Mouse (Mus musculus): Measurements from ENCODE around the gene Thbd. TPM values are rescaled to one million over a fixed set of nuclear protein-coding genes. Genes with fewer than 3 reads are reported as not detected.

Thbd gene
- polyA plus RNA-seq, 2 experiments from 2014 or later, result 0.08 TPM; not detected in 1

- no peak for ATAC-seq
Observed at GRCm38 (mm10) chr2:148421706-148422105, 13.7 kb upstream of the Thbd start.

DNA sequence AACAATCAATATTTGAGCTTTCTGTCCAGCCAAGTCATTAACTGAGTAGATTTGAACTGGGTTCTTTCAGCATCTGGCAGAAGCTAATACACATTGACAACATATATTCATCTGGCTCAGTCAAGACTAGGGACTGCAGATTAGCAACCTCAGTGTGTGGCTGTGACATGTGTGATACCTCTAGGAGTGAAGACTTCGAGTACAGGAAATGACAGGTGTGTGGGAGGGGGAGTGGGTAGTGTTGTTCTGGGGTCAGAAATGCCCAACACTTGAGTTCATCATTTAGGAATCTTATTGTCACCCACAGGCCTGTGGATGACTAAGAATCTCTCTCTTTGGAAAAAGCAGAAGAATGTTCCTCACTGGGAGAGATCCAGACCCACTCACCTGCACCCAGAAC, 13.1 kb upstream of the Thbd start:
- ATAC-seq, result no peak

- ATAC-seq, result no peak
Observed at GRCm38 (mm10) chr2:148419776-148420175, 11.8 kb upstream of the Thbd start.

- ATAC-seq, result no peak
Observed at GRCm38 (mm10) chr2:148419151-148419550, 11.2 kb upstream of the Thbd start.

DNA sequence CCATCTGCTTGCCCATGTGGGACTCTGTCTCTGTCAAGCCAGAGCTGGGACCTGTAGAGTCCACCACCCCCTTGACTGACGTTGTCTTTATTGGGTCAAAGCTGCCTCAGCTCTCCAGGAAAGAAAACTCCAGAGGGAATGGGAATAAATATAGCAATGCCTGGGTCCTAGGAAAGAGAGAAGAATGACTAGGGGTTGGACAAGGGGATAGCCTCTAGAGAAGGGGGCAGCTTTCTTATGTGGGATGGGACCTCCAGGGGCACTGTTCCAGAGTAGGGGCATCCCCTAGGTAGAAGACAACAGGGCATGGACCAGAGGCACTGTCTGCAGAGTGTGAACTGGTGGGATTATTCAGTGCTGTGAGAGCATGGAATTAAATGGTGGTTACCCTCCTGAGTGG, 1.8 kb upstream of the Thbd start:
- ATAC-seq, result no peak

- ATAC-seq, result no peak
Observed at GRCm38 (mm10) chr2:148409141-148409540, 1.2 kb upstream of the Thbd start.

DNA sequence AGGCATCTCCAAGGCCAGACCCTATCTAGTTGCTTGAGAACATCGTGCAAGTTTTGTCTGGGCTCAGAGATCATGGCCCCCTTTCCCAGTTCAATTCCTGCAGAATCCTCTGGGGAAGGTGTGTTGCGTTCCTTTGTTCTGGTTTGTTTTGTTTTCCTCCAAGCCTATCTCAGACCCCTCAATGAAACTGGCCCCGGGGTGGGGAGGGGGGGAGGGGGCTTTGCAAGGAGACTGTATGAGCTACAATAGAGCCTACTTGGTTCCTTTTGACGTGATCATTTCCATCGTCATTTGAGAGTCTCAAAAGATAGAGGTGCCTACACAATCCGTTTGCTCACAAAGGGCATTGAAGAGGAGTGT, 753 bp upstream of the Thbd start:
- no peak for ATAC-seq

DNA sequence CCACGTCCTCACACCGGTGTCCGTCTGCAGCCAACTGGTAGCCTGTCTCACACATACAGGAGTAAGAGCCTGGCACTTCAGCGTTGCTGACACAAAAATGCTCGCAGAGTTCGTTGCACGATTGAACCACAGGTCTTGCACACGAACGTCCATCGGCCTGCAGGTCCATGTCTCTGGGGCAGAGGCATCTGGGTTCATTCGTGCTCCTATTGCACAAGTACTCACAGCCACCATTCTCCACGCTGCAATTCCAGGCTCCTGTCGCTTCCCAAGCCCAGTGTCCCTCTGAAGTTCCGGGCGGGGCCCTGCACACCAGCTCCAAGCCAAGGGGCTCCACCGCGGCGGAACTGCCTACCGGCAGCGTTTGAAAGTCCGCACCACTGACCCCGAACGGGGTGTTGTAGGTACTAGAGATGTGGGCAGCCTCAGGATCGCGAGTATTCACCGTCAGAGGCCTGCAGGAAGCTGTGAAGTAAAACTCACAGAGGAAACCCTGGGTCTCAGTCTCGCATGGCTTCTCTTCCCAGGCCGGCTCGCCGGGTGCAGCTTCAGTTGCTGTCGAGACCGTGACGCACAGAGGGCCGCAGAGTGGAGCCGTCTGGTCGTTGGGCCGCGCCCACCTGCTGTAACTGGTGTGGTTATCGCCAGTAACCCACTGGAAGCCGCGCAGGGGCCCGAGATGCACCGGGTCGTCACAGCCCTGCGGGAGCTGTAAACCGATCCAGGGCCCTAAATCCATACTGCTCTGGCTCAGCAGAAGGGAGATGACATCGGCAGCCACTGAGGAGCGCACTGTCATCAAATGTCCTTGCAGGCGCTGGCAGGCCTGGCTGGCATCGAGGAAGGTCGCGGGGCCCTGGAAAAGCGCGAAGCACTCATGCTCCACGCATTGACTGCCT, 768 bp downstream of the Thbd start:
- ATAC-seq, result no peak

- ATAC-seq, result no peak
Observed at GRCm38 (mm10) chr2:148406160-148406970, 1.6 kb downstream of the Thbd start.

- ATAC-seq, result no peak
Observed at GRCm38 (mm10) chr2:148404906-148405305, 3.1 kb downstream of the Thbd start.

DNA sequence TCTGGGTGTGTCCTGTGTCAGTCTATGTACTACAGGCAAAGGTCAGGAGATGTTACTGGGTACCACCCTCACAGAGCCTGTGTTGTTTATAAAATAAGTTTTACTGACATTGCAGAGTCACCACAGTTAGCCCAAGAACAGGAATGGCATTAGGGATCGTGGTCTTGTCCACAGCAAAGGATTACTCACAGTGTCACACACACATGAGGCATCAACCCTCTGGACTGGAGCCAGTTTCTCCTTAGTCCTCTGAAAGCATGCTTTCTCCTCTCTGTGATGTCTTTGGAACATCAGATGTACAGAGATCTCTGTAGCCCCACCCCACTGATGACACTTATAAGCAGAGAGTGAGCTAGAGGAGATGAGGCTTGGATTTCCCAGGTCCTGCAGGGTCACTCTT, 5.8 kb downstream of the Thbd start:
- ATAC-seq, result no peak

DNA sequence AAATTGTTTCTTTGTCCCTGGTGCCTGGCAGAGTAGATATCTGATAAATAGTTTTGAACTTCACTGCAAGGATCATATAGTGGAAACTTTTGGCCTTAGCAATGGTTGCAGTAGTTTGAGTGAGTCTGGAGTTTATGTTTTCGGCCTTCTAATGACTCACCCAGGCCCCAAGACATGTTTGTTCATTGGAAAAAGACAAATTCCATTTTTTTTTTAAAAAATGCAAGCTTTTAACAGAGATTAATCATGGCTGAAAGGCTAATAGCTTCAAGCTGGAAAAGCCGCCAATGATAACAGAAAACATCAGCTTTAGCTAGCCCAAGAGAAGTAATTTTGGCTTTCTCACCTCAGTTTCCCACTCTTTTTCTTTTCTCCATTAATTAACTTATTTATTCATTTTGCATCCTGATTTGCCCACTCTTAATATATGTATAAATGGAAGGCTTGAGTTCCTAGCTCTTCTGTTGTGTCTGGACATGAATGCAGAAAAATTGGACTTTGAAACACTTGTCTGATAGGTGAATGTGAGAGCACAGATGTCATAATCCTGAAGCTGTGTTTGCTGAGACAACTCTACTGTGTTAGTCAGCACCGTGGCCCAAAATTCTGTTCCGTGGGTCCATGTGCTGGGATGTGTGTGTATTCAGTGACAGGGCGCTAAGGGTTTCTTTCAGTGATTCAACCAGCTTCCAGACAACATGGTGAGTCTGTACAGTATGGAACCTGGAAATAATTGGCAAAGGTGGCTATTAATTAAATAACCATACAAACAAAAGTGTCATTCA, 8.9 kb downstream of the Thbd start:
- ATAC-seq, result no peak

DNA sequence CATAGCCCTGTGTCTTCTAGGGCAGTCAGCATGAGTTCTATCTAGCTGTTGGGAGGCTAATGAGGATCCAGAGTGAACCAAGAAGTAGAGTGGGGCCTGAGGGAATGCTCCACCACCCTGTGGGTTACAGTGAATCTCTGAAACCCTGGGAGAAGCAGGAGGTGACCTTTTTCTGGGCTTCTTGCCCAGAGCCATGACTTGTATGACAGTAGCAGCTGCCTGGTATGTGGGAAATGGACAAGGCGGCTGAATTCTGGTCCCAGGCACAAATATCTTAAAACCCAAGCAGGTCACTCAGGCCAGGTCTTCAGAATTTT, 10.2 kb downstream of the Thbd start:
- no peak for ATAC-seq

- ATAC-seq, result no peak
Observed at GRCm38 (mm10) chr2:148397015-148397783, 10.8 kb downstream of the Thbd start.

- no peak for ATAC-seq
Observed at GRCm38 (mm10) chr2:148396209-148396608, 11.8 kb downstream of the Thbd start.

DNA sequence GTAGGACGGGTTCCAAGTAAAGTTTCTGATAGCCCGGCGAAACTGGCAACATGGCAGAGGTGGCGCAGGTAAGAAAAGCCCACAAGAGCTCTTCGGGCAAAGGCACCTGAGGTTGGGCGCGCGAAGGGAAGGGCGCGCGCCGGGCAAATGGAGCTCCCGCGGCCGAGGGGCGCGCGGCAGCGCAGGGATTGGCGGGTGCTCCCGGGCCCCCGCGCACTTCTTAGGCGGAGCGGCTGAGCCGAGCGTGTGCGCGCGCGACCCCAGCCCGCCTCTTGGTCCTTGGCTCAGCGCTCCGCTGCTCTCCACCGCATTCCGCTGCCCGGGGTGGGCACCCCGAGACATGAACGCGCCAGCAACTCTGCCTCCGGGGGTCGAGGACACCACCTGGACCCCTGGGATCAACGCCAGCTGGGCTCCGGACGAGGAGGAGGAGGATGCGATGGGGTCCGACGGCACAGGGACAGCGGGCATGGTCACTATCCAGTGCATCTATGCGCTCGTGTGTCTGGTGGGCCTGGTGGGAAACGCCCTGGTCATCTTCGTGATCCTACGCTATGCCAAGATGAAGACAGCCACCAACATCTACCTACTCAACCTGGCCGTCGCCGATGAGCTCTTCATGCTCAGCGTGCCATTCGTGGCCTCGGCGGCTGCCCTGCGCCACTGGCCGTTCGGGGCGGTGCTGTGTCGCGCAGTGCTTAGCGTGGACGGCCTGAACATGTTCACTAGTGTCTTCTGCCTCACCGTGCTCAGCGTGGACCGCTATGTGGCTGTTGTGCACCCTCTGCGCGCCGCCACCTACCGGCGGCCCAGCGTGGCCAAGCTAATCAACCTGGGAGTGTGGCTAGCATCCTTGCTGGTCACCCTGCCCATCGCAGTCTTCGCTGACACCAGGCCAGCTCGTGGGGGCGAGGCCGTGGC, 12.6 kb downstream of the Thbd start, which contains the start of gene Sstr4:
TSS of gene Sstr4 (plus strand) at position 214 of the 921 bp plus-strand sequence.
- no peak for ATAC-seq

DNA sequence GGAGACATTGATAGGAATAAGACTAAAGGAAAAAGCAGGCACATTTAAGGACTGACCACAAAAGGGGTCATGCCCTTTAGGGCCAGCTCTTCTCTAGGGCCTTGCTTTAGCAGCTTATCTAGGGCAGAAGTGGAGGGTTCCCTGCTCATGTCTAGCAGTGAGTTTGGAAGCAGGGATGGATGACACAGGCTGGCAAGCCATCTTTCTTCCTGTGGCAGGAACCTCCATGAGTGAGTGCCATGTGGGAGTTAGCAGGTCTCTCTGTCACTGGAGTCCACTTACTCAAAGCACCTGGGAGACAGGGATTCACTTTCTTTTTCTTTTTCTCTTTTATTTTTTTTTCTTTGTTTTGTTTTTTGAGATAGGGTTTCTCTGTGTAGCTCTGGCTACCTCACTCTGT, 14.1 kb downstream of the Thbd start:
- ATAC-seq, result no peak

DNA sequence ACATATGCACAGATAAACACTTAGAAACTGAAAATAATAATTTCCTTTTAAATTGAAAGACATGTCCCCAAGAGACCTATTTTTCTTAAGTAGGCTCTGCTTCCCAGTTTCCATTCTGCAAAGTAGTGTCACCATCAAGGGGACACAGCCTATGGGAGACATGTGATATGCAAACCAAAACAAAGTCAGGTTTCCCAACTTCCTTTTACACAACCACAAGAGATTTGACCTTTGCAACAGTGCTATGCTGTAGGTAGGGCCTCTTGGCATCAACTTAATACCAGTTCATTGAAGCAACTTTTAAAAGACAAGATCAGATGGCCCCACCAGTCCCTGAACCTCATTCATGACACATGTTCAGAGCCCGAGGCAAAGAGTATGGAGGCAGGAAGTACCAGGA, 14.8 kb downstream of the Thbd start:
- no peak for ATAC-seq

DNA sequence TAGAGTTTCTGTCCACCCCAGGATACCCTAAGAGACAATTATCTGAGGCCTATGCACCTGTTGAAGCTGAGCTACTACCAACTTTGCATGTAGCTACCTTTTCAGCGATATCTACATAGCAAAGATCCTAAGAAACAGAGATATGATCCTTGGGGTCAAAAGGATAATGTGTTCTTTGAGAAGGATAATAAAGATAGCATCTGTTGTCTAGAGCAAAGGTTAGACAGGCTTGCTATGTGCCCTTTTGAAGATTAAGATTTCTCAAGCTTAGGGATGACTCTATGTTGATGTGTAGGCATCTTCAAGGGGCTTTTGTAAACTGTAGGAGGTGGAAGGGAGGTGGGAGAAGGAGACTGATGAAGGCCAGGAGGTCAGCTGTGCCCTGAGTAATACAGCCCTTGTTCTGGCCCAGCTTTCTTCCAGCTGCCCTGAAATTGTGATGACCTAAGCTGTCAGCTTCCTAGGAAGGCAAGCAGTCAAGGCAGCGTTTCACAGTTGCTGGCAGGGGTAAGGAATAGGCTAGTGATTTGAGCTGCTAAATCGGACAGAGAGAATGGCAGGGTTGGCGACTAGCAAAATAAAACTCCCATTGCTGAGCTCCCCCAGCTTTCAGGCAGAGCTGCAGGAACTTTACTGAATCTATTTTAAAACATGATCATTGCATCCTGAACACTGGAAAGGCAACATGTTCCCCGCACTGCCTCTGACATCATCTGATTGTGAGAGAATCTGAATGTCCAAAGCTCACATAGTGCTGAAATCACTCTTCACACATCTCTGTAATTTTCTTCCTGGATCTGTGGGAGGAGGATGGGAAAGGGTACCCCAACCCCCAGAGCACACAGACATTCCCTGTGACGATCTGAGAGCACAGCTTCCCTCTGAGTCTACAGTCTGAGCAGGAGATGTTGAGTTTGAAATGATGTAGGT, 20.1 kb downstream of the Thbd start:
- ATAC-seq, result no peak

GRCm38 (mm10) chr2:148386927-148387326, 21.1 kb downstream of the Thbd start:
- no peak for ATAC-seq

Data from CD4-positive, CD25-positive, alpha-beta regulatory T cell, adult 4 months (primary cell).